Mouse (Mus musculus): Measurements from ENCODE around the gene Sh3tc1. TPM values are rescaled to one million over a fixed set of nuclear protein-coding genes. Genes with fewer than 3 reads are reported as not detected.

Gene Sh3tc1
- polyA plus RNA-seq, 1 experiment from 2014 or later = 11.3 TPM

DNA sequence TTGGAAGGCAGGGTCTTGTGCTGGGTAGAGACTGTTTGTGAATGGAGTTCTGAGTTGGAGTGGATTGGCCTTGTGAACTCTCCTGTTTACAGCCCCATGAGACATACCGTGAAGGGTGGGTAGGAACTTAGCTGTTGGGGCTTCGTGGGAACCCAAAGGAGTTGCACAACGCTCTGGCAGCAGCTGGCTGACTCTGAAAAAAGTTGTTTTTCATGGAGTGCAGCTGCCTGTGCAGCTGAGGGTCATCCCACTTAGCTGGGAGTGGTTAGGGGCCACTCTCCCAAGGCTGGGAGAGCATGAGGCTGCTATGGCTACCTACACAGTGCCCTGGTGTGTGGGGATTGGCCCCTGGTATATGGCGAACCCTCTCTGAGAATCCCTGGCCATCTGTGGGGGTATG is 92.2 kb downstream of the Sh3tc1 start:
- Histone ChIP-seq H3K9ac (ENCODE audit: low read depth, low read length) (no peak overlapping the region), H3K36me3 (ENCODE audit: control insufficient read depth, insufficient read depth, low read length) (no peaks in the 10 kb centered on the region), H3K4me3 (ENCODE audit: low read length) (no peak overlapping the region), H3K9me3 (ENCODE audit: control insufficient read depth, low read length) (no peaks in the 10 kb centered on the region), H3K27me3 (ENCODE audit: control insufficient read depth, insufficient read depth, low read length) (no peaks in the 10 kb centered on the region), H3K4me1 (ENCODE audit: control insufficient read depth, insufficient read depth, low read length) (peaks cover 6% of the 10 kb centered on the region; the same call in 1 of the 2 replicates), H3K27ac (ENCODE audit: low read depth, low read length) (no peak overlapping the region), H3K4me2 (replicated peaks; ENCODE audit: low read depth, low read length) (no peak overlapping the region)
- WGBS = 48% methylated on average over 4 of the region's 4 CpGs
- no peak; the same call in 1 of the 2 replicates for ATAC-seq (ENCODE audit: low FRiP score, low TSS enrichment)

Other genes with a start within 250 kb of the Sh3tc1 start
- gene Cpz, start 214.3 kb downstream of the Sh3tc1 start, polyA plus RNA-seq (2014; fragmentation: Nextera tagmentation; extraction: Ambion mirVana) = 1.5 and 2.1 TPM in 2 replicates
- gene Trmt44, start 164.9 kb downstream of the Sh3tc1 start, polyA plus RNA-seq (2014; fragmentation: Nextera tagmentation; extraction: Ambion mirVana) = 7.9 and 10.2 TPM in 2 replicates
- 8.3 and 13.1 TPM in 2 replicates for gene Acox3, start 156.9 kb downstream of the Sh3tc1 start, polyA plus RNA-seq (2014; fragmentation: Nextera tagmentation; extraction: Ambion mirVana)
- gene Htra3, start 60.2 kb downstream of the Sh3tc1 start, polyA plus RNA-seq (2014; fragmentation: Nextera tagmentation; extraction: Ambion mirVana) = 7.0 and 8.6 TPM in 2 replicates
- 0.30 and 2.5 TPM in 2 replicates for gene Ablim2, start 17.9 kb upstream of the Sh3tc1 start, polyA plus RNA-seq (2014; fragmentation: Nextera tagmentation; extraction: Ambion mirVana)
- gene Afap1, start 153.3 kb upstream of the Sh3tc1 start, polyA plus RNA-seq (2014; fragmentation: Nextera tagmentation; extraction: Ambion mirVana) = 16.8 and 23.6 TPM in 2 replicates

Data from kidney, embryonic 14.5 days (tissue).